Mouse (Mus musculus) erythroblast, embryonic 14.5 days (primary cell): Measurements from ENCODE around the gene Epha2.

ENCODE experiments used
- GATA1 ChIP-seq: IDR thresholded peaks from 2 replicates; pipeline ENCODE4 v1.6.1; 2012; ENCODE audit warnings: low read length, inconsistent platforms, mixed read lengths
- TAL1 ChIP-seq: IDR thresholded peaks from 3 replicates; pipeline ENCODE4 v1.6.1; 2012; ENCODE audit warnings: low read length, inconsistent platforms, mixed read lengths

GRCm38 (mm10) chr4:141304223-141304611 is 3.2 kb downstream of the Epha2 start:
- TF ChIP-seq GATA1 (no peak), TAL1 (no peak)
